In the genomic region with DNA sequence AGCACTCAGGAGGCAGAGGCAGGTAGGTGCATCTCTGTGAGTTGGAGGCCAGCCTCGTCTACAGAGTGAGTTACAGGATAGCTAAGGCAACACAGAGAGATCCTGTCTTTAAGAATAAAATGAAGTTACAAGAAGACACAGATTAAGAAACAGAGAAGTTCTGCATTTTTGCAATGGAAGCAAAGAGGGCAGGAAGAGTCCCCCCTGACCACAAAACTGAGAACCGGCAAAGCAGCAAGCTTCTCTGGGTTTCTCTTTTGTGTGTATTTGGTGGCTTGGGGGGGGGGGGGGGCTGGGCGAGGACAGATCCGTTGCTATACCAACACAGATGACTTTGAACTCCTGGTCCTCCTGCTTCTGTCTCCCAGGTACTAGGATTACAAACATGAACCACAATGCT, we compare ENCODE assay signal across 18 mouse cellular contexts. TPM values are rescaled to one million over a fixed set of nuclear protein-coding genes. Genes with fewer than 3 reads are reported as not detected.
DNase-seq lines count a peak whose midpoint lies in the region; ATAC-seq and TF ChIP-seq lines count a peak whose summit lies in the region.
"Had no signal": no experiment of that assay in that cellular context is flagged by ENCODE, and none has a peak within 500 bp of the region (broad histone marks: within the 10 kb centered on the region; RNA-seq: fewer than 3 reads in every experiment).

No protein-coding gene starts in this region.

- TF ChIP-seq POLR2A in bone marrow, adult 2 months (IDR thresholded peaks at IDR 0.05; ENCODE audit: borderline replicate concordance, control insufficient read depth, low read depth, low read length), result no peak

- H3K4me2 ChIP-seq in lung, embryonic 16.5 days (ENCODE audit: low read depth, low read length), result no peak overlapping the region
- H3K4me2 ChIP-seq: heart, embryonic 13.5 days; hindbrain, embryonic 13.5 days; limb, embryonic 15.5 days had no signal

- H3K4me3 ChIP-seq in lung, embryonic 16.5 days (ENCODE audit: low read length), result no peak overlapping the region
- H3K4me3 ChIP-seq in bone marrow, adult 2 months (replicated peaks; ENCODE audit: control insufficient read depth, low read depth, low read length), result no peak overlapping the region
- H3K4me3 ChIP-seq in embryonic facial prominence, embryonic 10.5 days, result no peak overlapping the region
- H3K4me3 ChIP-seq: forebrain, embryonic 10.5 days; heart, embryonic 13.5 days; hindbrain, embryonic 13.5 days; limb, embryonic 15.5 days had no signal

- TF ChIP-seq CTCF in bone marrow, adult 2 months (IDR thresholded peaks at IDR 0.05; ENCODE audit: control insufficient read depth, insufficient read depth, low read length), result no peak

- 49% methylated on average over 4 of the region's 4 CpGs for WGBS in lung, embryonic 16.5 days
- WGBS in bone marrow, adult 2 months, result 3% methylated on average over 4 of the region's 4 CpGs
- WGBS in embryonic facial prominence, embryonic 10.5 days, result 76% methylated on average over 4 of the region's 4 CpGs

- no peak overlapping the region for H3K9ac ChIP-seq in lung, embryonic 16.5 days (ENCODE audit: low read length)
- H3K9ac ChIP-seq: heart, embryonic 13.5 days; hindbrain, embryonic 13.5 days; limb, embryonic 15.5 days had no signal

- no peak for DNase-seq in lung, postnatal 14 days
- DNase-seq in CD4-positive helper T cell, adult 2 months (ENCODE audit: low read depth, low spot score), result peak; percentile 64
- DNase-seq in embryonic facial prominence, embryonic 10.5 days (ENCODE audit: low spot score), result no peak
- DNase-seq in layer of hippocampus, adult 18-20 months (ENCODE audit: low spot score in 2 of 2), result no peak
- DNase-seq: cerebellum, adult 18-20 months; gastrocnemius, postnatal 25 days; kidney, postnatal 14 days; lung, postnatal 36 days; right cerebral cortex, postnatal 14 days had no signal

- H3K36me3 ChIP-seq in lung, embryonic 16.5 days (ENCODE audit: control insufficient read depth, insufficient read depth, low read length), result no peaks in the 10 kb centered on the region
- H3K36me3 ChIP-seq in embryonic facial prominence, embryonic 10.5 days (replicated peaks), result no peaks in the 10 kb centered on the region
- H3K36me3 ChIP-seq: forebrain, embryonic 10.5 days; heart, embryonic 13.5 days; hindbrain, embryonic 13.5 days; limb, embryonic 15.5 days had no signal

- H3K4me1 ChIP-seq in lung, embryonic 16.5 days (replicated peaks; ENCODE audit: control insufficient read depth, insufficient read depth, low read length), result peaks cover 7% of the 10 kb centered on the region
- peaks cover 15% of the 10 kb centered on the region for H3K4me1 ChIP-seq in bone marrow, adult 2 months (ENCODE audit: control insufficient read depth, insufficient read depth, low read length)
- H3K4me1 ChIP-seq in embryonic facial prominence, embryonic 10.5 days, result peaks cover 21% of the 10 kb centered on the region

- no peaks in the 10 kb centered on the region for H3K27me3 ChIP-seq in lung, embryonic 16.5 days (ENCODE audit: control insufficient read depth, insufficient read depth, low read depth, low read length)
- H3K27me3 ChIP-seq in embryonic facial prominence, embryonic 10.5 days (replicated peaks; ENCODE audit: low read depth, poor library complexity, severe bottlenecking), result no peaks in the 10 kb centered on the region
- H3K27me3 ChIP-seq: heart, embryonic 13.5 days; hindbrain, embryonic 13.5 days; limb, embryonic 15.5 days had no signal

- peak overlapping the region; percentile 22; the same call in 1 of the 2 replicates for H3K27ac ChIP-seq in lung, embryonic 16.5 days (ENCODE audit: low read length)
- H3K27ac ChIP-seq in bone marrow, adult 2 months (ENCODE audit: control insufficient read depth, insufficient read depth, low read depth, low read length, poor library complexity), result peak overlapping the region; percentile 96
- H3K27ac ChIP-seq in embryonic facial prominence, embryonic 10.5 days (replicated peaks), result no peak overlapping the region
- H3K27ac ChIP-seq: forebrain, embryonic 10.5 days; heart, embryonic 13.5 days; hindbrain, embryonic 13.5 days; limb, embryonic 15.5 days had no signal

- H3K9me3 ChIP-seq in lung, embryonic 16.5 days (ENCODE audit: control insufficient read depth, low read length), result no peaks in the 10 kb centered on the region
- no peaks in the 10 kb centered on the region for H3K9me3 ChIP-seq in embryonic facial prominence, embryonic 10.5 days
- H3K9me3 ChIP-seq: forebrain, embryonic 10.5 days; heart, embryonic 13.5 days; hindbrain, embryonic 13.5 days; limb, embryonic 15.5 days had no signal

- no peak for ATAC-seq in lung, embryonic 16.5 days (ENCODE audit: low read depth)
- ATAC-seq in megakaryocyte, adult 5-6 weeks (ENCODE audit: poor library complexity, severe bottlenecking), result peak; percentile 16; the same call in 1 of the 2 replicates
- ATAC-seq: intestine, embryonic 16.5 days; midbrain, embryonic 16.5 days had no signal

RNA-seq across cellular contexts. Expression of gene Rps6ka1, which starts 19.5 kb away (rescaled TPM):
- 46.1 and 46.2 TPM in 2 replicates for polyA plus RNA-seq in lung, embryonic 16.5 days (2015; fragmentation: Nextera tagmentation; extraction: Ambion mirVana)
- 36.1 and 79.3 TPM in 2 replicates for polyA plus RNA-seq in bone marrow, adult 2 months (2011; ENCODE audit: insufficient read depth, insufficient read length, low replicate concordance, missing spikeins)
- total RNA-seq in megakaryocyte, adult 5-6 weeks (2015), result 109 and 112 TPM in 2 replicates
- 156 and 160 TPM in 2 replicates for total RNA-seq in megakaryocyte, adult 5-6 weeks (2017)
- polyA plus RNA-seq in embryonic facial prominence, embryonic 10.5 days (2016; fragmentation: Nextera tagmentation; extraction: Ambion mirVana), result 46.6 and 47.6 TPM in 2 replicates
- total RNA-seq in layer of hippocampus, adult 18-20 months (2021), result 10 to 100 TPM; 10.6 to 10.9 TPM
